Mouse (Mus musculus): Measurements from ENCODE around the gene Pgls.

DNA sequence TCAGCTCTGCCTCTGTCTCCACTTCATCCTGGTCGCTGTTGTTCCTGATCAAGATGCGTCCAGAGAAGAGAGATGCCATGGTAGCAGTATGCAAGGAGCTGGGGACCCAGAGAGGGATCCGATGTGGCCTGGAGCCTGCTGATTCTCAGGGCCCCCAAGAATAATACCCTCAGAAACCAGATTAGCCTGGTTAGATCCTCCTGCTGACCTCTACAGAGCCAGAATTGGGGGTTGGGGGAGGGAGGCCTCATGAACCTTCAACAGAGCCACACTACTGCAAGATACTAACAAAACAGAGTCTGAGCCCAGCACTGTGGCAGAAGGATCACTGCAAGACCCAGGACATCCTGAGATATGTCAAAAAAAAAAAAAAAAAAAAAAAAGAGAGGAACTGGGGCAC lies 25.5 kb upstream of the Pgls start, which contains the start of gene Nxnl1:
- TF ChIP-seq TAL1 (conservative IDR thresholded peaks at IDR 0.05; ENCODE audit: low read depth, low read length) (no peak), CTCF (IDR thresholded peaks at IDR 0.05; ENCODE audit: low read depth, low read length) (no peak), GATA1 (IDR thresholded peaks at IDR 0.05; ENCODE audit: borderline replicate concordance, low read length) (no peak)
